Mouse (Mus musculus): ENCODE results near the gene Herc4.

- TF ChIP-seq POLR2A (IDR thresholded peaks at IDR 0.05; ENCODE audit: control insufficient read depth, extremely low read depth, insufficient read depth, low read length, poor library complexity) (no peak), CTCF (IDR thresholded peaks at IDR 0.05; ENCODE audit: borderline replicate concordance, control insufficient read depth, extremely low read depth, insufficient read depth, low read length, poor library complexity) (no peak)
Measured at GRCm38 (mm10) chr10:63352111-63352510, 108.5 kb downstream of the Herc4 start.

All from thymus, adult 2 months (tissue).